Mouse (Mus musculus): ENCODE measurements around the gene Ly75. TPM values are rescaled to one million over a fixed set of nuclear protein-coding genes. Genes with fewer than 3 reads are reported as not detected.

Gene Ly75
- total and polyA plus RNA-seq, 3 experiments: 1.1 to 2.2 TPM; not detected in 1

DNA sequence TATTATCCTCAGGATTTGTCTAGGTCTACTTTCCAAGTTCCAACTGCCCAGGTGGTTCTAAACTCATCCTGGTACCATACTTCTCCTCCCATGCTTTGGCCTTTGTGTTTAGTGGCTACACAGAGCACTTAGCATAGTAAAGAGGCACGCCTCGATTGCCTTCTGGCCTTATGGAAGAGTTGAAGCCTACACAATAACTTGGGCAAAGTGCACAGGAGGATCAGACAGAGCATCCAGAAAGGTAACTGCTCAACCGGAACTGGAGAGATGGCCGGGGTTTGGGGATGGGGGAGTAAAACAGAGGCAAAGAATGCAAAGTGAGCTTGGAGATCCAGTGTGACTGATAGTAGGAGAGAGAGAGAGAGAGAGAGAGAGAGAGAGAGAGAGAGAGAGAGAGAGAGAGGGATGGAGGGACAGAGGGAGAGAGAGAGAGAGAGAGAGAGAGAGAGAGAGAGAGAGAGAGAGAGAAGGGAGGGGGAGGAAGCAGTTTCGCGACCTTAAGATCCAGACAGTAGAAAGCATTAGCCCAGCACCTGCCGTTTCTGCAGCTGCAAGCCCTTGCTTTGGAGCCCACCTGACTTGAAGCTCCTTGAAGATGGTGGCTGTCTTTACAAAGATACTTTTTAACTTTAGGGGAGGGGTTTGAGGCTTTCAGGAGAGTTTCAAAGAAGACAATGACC is 1.1 kb upstream of the Ly75 start:
- H3K9ac ChIP-seq (ENCODE audit: control insufficient read depth, low read depth, low read length, poor library complexity, severe bottlenecking): no peak overlapping the region
- peak; percentile 18 for DNase-seq (ENCODE audit: low read depth, low spot score)

GRCm38 (mm10) chr2:60382346-60382745 is 757 bp downstream of the Ly75 start:
- Histone ChIP-seq H3K79me2 (ENCODE audit: control insufficient read depth, insufficient read depth, low read length, poor library complexity) (no peaks in the 10 kb centered on the region), H3K9me3 (replicated peaks; ENCODE audit: insufficient read depth, low read length) (no peaks in the 10 kb centered on the region), H3K4me3 (ENCODE audit: control insufficient read depth in 1 of 2, insufficient read depth in 1 of 2, low read depth in 2 of 2, low read length in 2 of 2) (peak overlapping the region; percentile 65 to 81), H3K27me3 (ENCODE audit: control insufficient read depth in 1 of 2, insufficient read depth in 2 of 2, low read length in 2 of 2) (no peaks in the 10 kb centered on the region), H3K9ac (ENCODE audit: control insufficient read depth, low read depth, low read length, poor library complexity, severe bottlenecking) (peak overlapping the region; percentile 23; the same call in 1 of the 2 replicates), H3K36me3 (ENCODE audit: control insufficient read depth in 1 of 2, insufficient read depth in 2 of 2, low read length in 2 of 2) (peaks cover 0 to 14% of the 10 kb centered on the region in 2 experiments; a peak in 2 of 4 replicates), H3K4me1 (ENCODE audit: control insufficient read depth in 1 of 2, insufficient read depth in 2 of 2, low read length in 2 of 2) (peaks cover 4 to 19% of the 10 kb centered on the region in 2 experiments; a peak in 3 of 4 replicates), H3K27ac (ENCODE audit: control insufficient read depth, low read depth, low read length) (no peak overlapping the region)
- TF ChIP-seq GABPA (IDR thresholded peaks at IDR 0.05; ENCODE audit: low read depth, low read length) (no peak), USF1 (IDR thresholded peaks at IDR 0.05; ENCODE audit: low read depth, low read length) (no peak), POLR2AphosphoS5 (IDR thresholded peaks at IDR 0.05; ENCODE audit: borderline replicate concordance, low read depth, low read length) (no peak), POLR2A (IDR thresholded peaks at IDR 0.05; ENCODE audit: control insufficient read depth in 1 of 2, insufficient read depth in 1 of 2, low read depth in 1 of 2, low read length in 2 of 2, poor library complexity in 1 of 2) (no peak)
- DNase-seq (ENCODE audit: low read depth, low spot score): no peak

More for the DNA sequence above, 1.1 kb upstream of the Ly75 start:
- Histone ChIP-seq H3K36me3 (ENCODE audit: control insufficient read depth in 1 of 2, insufficient read depth in 2 of 2, low read length in 2 of 2) (peaks cover 0 to 14% of the 10 kb centered on the region in 2 experiments; a peak in 2 of 4 replicates), H3K4me3 (ENCODE audit: control insufficient read depth in 1 of 2, insufficient read depth in 1 of 2, low read depth in 2 of 2, low read length in 2 of 2) (no peak overlapping the region), H3K9me3 (replicated peaks; ENCODE audit: insufficient read depth, low read length) (no peaks in the 10 kb centered on the region), H3K4me1 (ENCODE audit: control insufficient read depth in 1 of 2, insufficient read depth in 2 of 2, low read length in 2 of 2) (peaks cover 4 to 21% of the 10 kb centered on the region in 2 experiments; a peak in 3 of 4 replicates), H3K27me3 (ENCODE audit: control insufficient read depth in 1 of 2, insufficient read depth in 2 of 2, low read length in 2 of 2) (no peaks in the 10 kb centered on the region), H3K79me2 (ENCODE audit: control insufficient read depth, insufficient read depth, low read length, poor library complexity) (no peaks in the 10 kb centered on the region), H3K27ac (ENCODE audit: control insufficient read depth, low read depth, low read length) (no peak overlapping the region)
- TF ChIP-seq JUND (IDR thresholded peaks at IDR 0.05; ENCODE audit: low read depth, low read length) (peak; percentile 84; the same call in 1 of the 2 replicates), GABPA (IDR thresholded peaks at IDR 0.05; ENCODE audit: low read depth, low read length) (no peak), MYB (IDR thresholded peaks at IDR 0.05; ENCODE audit: low read depth, low read length) (no peak), EP300 (IDR thresholded peaks at IDR 0.05; ENCODE audit: low read depth in 1 of 2, low read length in 2 of 2) (no peak), TAL1 (IDR thresholded peaks at IDR 0.05; ENCODE audit: low read length) (no peak), MAZ (IDR thresholded peaks at IDR 0.05; ENCODE audit: low read depth, low read length) (no peak)

DNA sequence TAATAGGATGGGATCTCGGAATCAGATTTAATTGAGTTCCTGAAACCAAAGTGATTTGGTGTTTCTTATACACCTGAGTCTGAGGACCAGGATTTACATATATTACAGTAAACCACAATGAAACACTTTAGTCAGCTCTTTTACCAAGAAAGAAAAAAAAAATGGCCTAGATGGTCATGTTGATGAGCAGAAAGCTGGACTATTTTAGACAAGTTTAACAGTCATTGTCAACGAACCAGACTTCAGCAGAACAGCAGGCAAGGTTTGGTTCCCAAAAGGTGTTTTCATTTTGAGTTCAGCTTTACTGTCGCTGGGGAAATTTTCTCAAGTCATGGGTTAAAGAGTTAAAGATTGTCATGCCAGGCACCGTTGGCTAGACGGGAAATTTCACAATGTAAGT is 5.8 kb downstream of the Ly75 start:
- H3K36me3 ChIP-seq (ENCODE audit: control insufficient read depth in 1 of 2, insufficient read depth in 2 of 2, low read length in 2 of 2): peaks cover 0 to 5% of the 10 kb centered on the region in 2 experiments; a peak in 2 of 4 replicates
- H3K9me3 ChIP-seq (replicated peaks; ENCODE audit: insufficient read depth, low read length): no peaks in the 10 kb centered on the region
- TF ChIP-seq GATA1 (IDR thresholded peaks at IDR 0.05; ENCODE audit: low read depth, low read length) (no peak), ZKSCAN1 (IDR thresholded peaks at IDR 0.05; ENCODE audit: low read depth, low read length) (no peak), ZC3H11A (IDR thresholded peaks at IDR 0.05; ENCODE audit: low read depth, low read length) (no peak), ELF1 (IDR thresholded peaks at IDR 0.05; ENCODE audit: low read depth, low read length) (no peak), ZNF384 (IDR thresholded peaks at IDR 0.05; ENCODE audit: low read depth, low read length) (no peak), SIN3A (IDR thresholded peaks at IDR 0.05; ENCODE audit: low read length) (no peak), USF2 (IDR thresholded peaks at IDR 0.05; ENCODE audit: borderline replicate concordance in 1 of 2, insufficient read depth in 1 of 2, low read depth in 1 of 2, low read length in 2 of 2) (no peak), CTCF (IDR thresholded peaks at IDR 0.05 in 2 of 3, conservative IDR thresholded peaks at IDR 0.05 in 1 of 3; ENCODE audit: control insufficient read depth in 1 of 3, insufficient read depth in 1 of 3, low read depth in 2 of 3, low read length in 3 of 3, poor library complexity in 1 of 3, severe bottlenecking in 1 of 3) (no peak), SMC3 (IDR thresholded peaks at IDR 0.05; ENCODE audit: low read depth, low read length) (no peak), POLR2AphosphoS5 (IDR thresholded peaks at IDR 0.05; ENCODE audit: borderline replicate concordance, low read depth, low read length) (no peak)
- H3K27ac ChIP-seq (ENCODE audit: control insufficient read depth, low read depth, low read length): no peak overlapping the region
- no peak for DNase-seq (ENCODE audit: low read depth, low spot score)
- H3K4me1 ChIP-seq (ENCODE audit: control insufficient read depth in 1 of 2, insufficient read depth in 2 of 2, low read length in 2 of 2): 0 out of 4 replicates have a peak, but pooled peaks cover 0 to 2% of the 10 kb centered on the region in 2 experiments
- no peaks in the 10 kb centered on the region for H3K27me3 ChIP-seq (ENCODE audit: control insufficient read depth in 1 of 2, insufficient read depth in 2 of 2, low read length in 2 of 2)
- no peak overlapping the region for H3K4me3 ChIP-seq (ENCODE audit: control insufficient read depth in 1 of 2, insufficient read depth in 1 of 2, low read depth in 2 of 2, low read length in 2 of 2)
- no peaks in the 10 kb centered on the region for H3K79me2 ChIP-seq (ENCODE audit: control insufficient read depth, insufficient read depth, low read length, poor library complexity)
- H3K9ac ChIP-seq (ENCODE audit: control insufficient read depth, low read depth, low read length, poor library complexity, severe bottlenecking): no peak overlapping the region

Measured in MEL (cell line).